Mouse (Mus musculus): ENCODE measurements around the gene 2610002M06Rik. TPM values are rescaled to one million over a fixed set of nuclear protein-coding genes. Genes with fewer than 3 reads are reported as not detected.

The 2610002M06Rik gene
- 3.8 and 4.2 TPM in 2 replicates for polyA plus RNA-seq (2012; ENCODE audit: insufficient read depth, insufficient read length, missing spikeins)

- Histone ChIP-seq H3K4me3 (ENCODE audit: insufficient read depth, low read depth, low read length) (peak within 1 kb of the TSS; percentile 80), H3K27ac (replicated peaks; ENCODE audit: low read depth, low read length) (no peak within 1 kb of the TSS), H3K4me1 (ENCODE audit: control insufficient read depth, insufficient read depth, insufficient read length, low read length) (no peaks in the 10 kb centered on the region)
These were observed at the start of gene 2610002M06Rik for GRCm38 (mm10) chrX:107816218-107816554. TSS of gene 2610002M06Rik (minus strand) at chrX:107816334.

GRCm38 (mm10) chrX:107858165-107858564 is 42.0 kb upstream of the 2610002M06Rik start:
- Histone ChIP-seq H3K27ac (replicated peaks; ENCODE audit: low read depth, low read length) (no peak overlapping the region), H3K4me1 (ENCODE audit: control insufficient read depth, insufficient read depth, insufficient read length, low read length) (no peaks in the 10 kb centered on the region), H3K4me3 (ENCODE audit: insufficient read depth, low read depth, low read length) (no peak overlapping the region)

- no peak overlapping the region for H3K27ac ChIP-seq (replicated peaks; ENCODE audit: low read depth, low read length)
- H3K4me3 ChIP-seq (ENCODE audit: insufficient read depth, low read depth, low read length), result no peak overlapping the region
- no peaks in the 10 kb centered on the region for H3K4me1 ChIP-seq (ENCODE audit: control insufficient read depth, insufficient read depth, insufficient read length, low read length)
These were observed 592 bp upstream of the 2610002M06Rik start for GRCm38 (mm10) chrX:107816726-107817125.

- no peaks in the 10 kb centered on the region for H3K4me1 ChIP-seq (ENCODE audit: control insufficient read depth, insufficient read depth, insufficient read length, low read length)
- no peak overlapping the region for H3K27ac ChIP-seq (replicated peaks; ENCODE audit: low read depth, low read length)
- peak overlapping the region; percentile 80 for H3K4me3 ChIP-seq (ENCODE audit: insufficient read depth, low read depth, low read length)
These were observed 474 bp downstream of the 2610002M06Rik start for GRCm38 (mm10) chrX:107815502-107816217.

- Histone ChIP-seq H3K4me1 (ENCODE audit: control insufficient read depth, insufficient read depth, insufficient read length, low read length) (no peaks in the 10 kb centered on the region), H3K27ac (replicated peaks; ENCODE audit: low read depth, low read length) (no peak overlapping the region), H3K4me3 (ENCODE audit: insufficient read depth, low read depth, low read length) (no peak overlapping the region)
These were observed 4.0 kb downstream of the 2610002M06Rik start for GRCm38 (mm10) chrX:107812120-107812519.

GRCm38 (mm10) chrX:107796919-107797318 is 19.2 kb downstream of the 2610002M06Rik start:
- H3K4me1 ChIP-seq (ENCODE audit: control insufficient read depth, insufficient read depth, insufficient read length, low read length), result no peaks in the 10 kb centered on the region
- H3K4me3 ChIP-seq (ENCODE audit: insufficient read depth, low read depth, low read length), result no peak overlapping the region
- no peak overlapping the region for H3K27ac ChIP-seq (replicated peaks; ENCODE audit: low read depth, low read length)

- Histone ChIP-seq H3K27ac (replicated peaks; ENCODE audit: low read depth, low read length) (no peak overlapping the region), H3K4me3 (ENCODE audit: insufficient read depth, low read depth, low read length) (no peak overlapping the region), H3K4me1 (ENCODE audit: control insufficient read depth, insufficient read depth, insufficient read length, low read length) (no peaks in the 10 kb centered on the region)
These were observed 20.3 kb downstream of the 2610002M06Rik start for GRCm38 (mm10) chrX:107795785-107796184.

- Histone ChIP-seq H3K4me1 (ENCODE audit: control insufficient read depth, insufficient read depth, insufficient read length, low read length) (no peaks in the 10 kb centered on the region), H3K27ac (replicated peaks; ENCODE audit: low read depth, low read length) (no peak within 1 kb of the TSS), H3K4me3 (ENCODE audit: insufficient read depth, low read depth, low read length) (no peak within 1 kb of the TSS)
These were observed 23.8 kb downstream of the 2610002M06Rik start, which contains the start of gene Tent5d for GRCm38 (mm10) chrX:107792290-107792689. TSS of gene Tent5d (plus strand) at chrX:107792590.

GRCm38 (mm10) chrX:107790750-107791493 is 25.2 kb downstream of the 2610002M06Rik start:
- no peaks in the 10 kb centered on the region for H3K4me1 ChIP-seq (ENCODE audit: control insufficient read depth, insufficient read depth, insufficient read length, low read length)
- H3K27ac ChIP-seq (replicated peaks; ENCODE audit: low read depth, low read length), result no peak overlapping the region
- H3K4me3 ChIP-seq (ENCODE audit: insufficient read depth, low read depth, low read length), result no peak overlapping the region

GRCm38 (mm10) chrX:107790136-107790535 is 26.0 kb downstream of the 2610002M06Rik start:
- H3K27ac ChIP-seq (replicated peaks; ENCODE audit: low read depth, low read length), result no peak overlapping the region
- no peaks in the 10 kb centered on the region for H3K4me1 ChIP-seq (ENCODE audit: control insufficient read depth, insufficient read depth, insufficient read length, low read length)
- no peak overlapping the region for H3K4me3 ChIP-seq (ENCODE audit: insufficient read depth, low read depth, low read length)

- H3K4me1 ChIP-seq (ENCODE audit: control insufficient read depth, insufficient read depth, insufficient read length, low read length), result no peaks in the 10 kb centered on the region
- no peak overlapping the region for H3K27ac ChIP-seq (replicated peaks; ENCODE audit: low read depth, low read length)
- no peak overlapping the region for H3K4me3 ChIP-seq (ENCODE audit: insufficient read depth, low read depth, low read length)
These were observed 48.2 kb downstream of the 2610002M06Rik start for GRCm38 (mm10) chrX:107767896-107768295.

Other genes with a start within 250 kb of the 2610002M06Rik start
- gene Tbx22, start 148.4 kb downstream of the 2610002M06Rik start, polyA plus RNA-seq (2012; ENCODE audit: insufficient read depth, insufficient read length, missing spikeins), result not detected in 2 replicates
- not detected in 2 replicates for gene Tent5d, start 23.7 kb downstream of the 2610002M06Rik start, polyA plus RNA-seq (2012; ENCODE audit: insufficient read depth, insufficient read length, missing spikeins)
- gene Gm732, start 132.1 kb upstream of the 2610002M06Rik start, polyA plus RNA-seq (2012; ENCODE audit: insufficient read depth, insufficient read length, missing spikeins), result not detected in 2 replicates

Data from brown adipose tissue, adult 24 weeks (tissue).